Mouse (Mus musculus) C2C12 (cell line): ENCODE measurements around the gene Hspb9. TPM values are rescaled to one million over a fixed set of nuclear protein-coding genes. Genes with fewer than 3 reads are reported as not detected.

Experiments
- H3K27me3 ChIP-seq: one replicate; pipeline ENCODE4 v1.6.1; 2011; ENCODE audit not compliant: control insufficient read depth, insufficient read depth, insufficient read length
- H3K36me3 ChIP-seq: one replicate; pipeline ENCODE4 v1.6.1; 2011; ENCODE audit not compliant: control insufficient read depth, insufficient read depth
- H3K4me3 ChIP-seq: one replicate; pipeline ENCODE4 v1.5.1; 2011; ENCODE audit warnings: mild to moderate bottlenecking, control low read depth; ENCODE audit not compliant: poor library complexity, insufficient read depth, severe bottlenecking
- H3K79me2 ChIP-seq: one replicate; pipeline ENCODE4 v1.6.1; 2011; ENCODE audit not compliant: control insufficient read depth, insufficient read depth
- H3K79me3 ChIP-seq: one replicate; pipeline ENCODE4 v1.6.1; 2011; ENCODE audit warnings: low read depth, control low read depth
- H3ac ChIP-seq: one replicate; pipeline ENCODE3; 2011; ENCODE audit warnings: low read depth; ENCODE audit not compliant: control insufficient read depth, insufficient read length
- CEBPB ChIP-seq: IDR thresholded peaks from one replicate; pipeline ENCODE4 v1.6.1; 2011; ENCODE audit warnings: low read depth, mild to moderate bottlenecking, control low read depth, moderate library complexity
- CTCF ChIP-seq: IDR thresholded peaks from one replicate; pipeline ENCODE4 v1.5.1; 2011; ENCODE audit not compliant: control insufficient read depth, insufficient read depth, insufficient read length
- FOSL1 ChIP-seq: IDR thresholded peaks from one replicate; pipeline ENCODE4 v1.8.0; 2011; ENCODE audit warnings: mild to moderate bottlenecking, low read length; ENCODE audit not compliant: poor library complexity, insufficient read depth, severe bottlenecking
- MAX ChIP-seq: IDR thresholded peaks from one replicate; pipeline ENCODE4 v1.6.1; 2011; ENCODE audit warnings: mild to moderate bottlenecking, control low read depth
- MYOD1 ChIP-seq: IDR thresholded peaks from one replicate; pipeline ENCODE4 v1.6.1; 2011; ENCODE audit warnings: low read depth; ENCODE audit not compliant: control insufficient read depth, insufficient read length
- MYOG ChIP-seq: IDR thresholded peaks from one replicate; pipeline ENCODE4 v1.6.1; 2011; ENCODE audit not compliant: control insufficient read depth, insufficient read length; ENCODE audit errors: extremely low read depth
- USF1 ChIP-seq: IDR thresholded peaks from one replicate; pipeline ENCODE4 v1.6.1; 2011; ENCODE audit warnings: low read depth, mild to moderate bottlenecking, control low read depth, moderate library complexity
- polyA plus RNA-seq: library from polyadenylated mRNA; unstranded; fragments of >200 nt; fragmentation: generic; extraction: Trizol; gene quantifications from one replicate; pipeline ENCODE4 v1.2.1, GENCODE M21; 2012; ENCODE audit warnings: missing spikeins

The Hspb9 gene
- polyA plus RNA-seq, 1 experiment: 0.68 TPM

GRCm38 (mm10) chr11:100721776-100722492 is 8.3 kb downstream of the Hspb9 start:
- H3K79me2 ChIP-seq: peaks cover 80% of the 10 kb centered on the region
- H3ac ChIP-seq: no peak overlapping the region
- peaks cover 38% of the 10 kb centered on the region for H3K36me3 ChIP-seq
- H3K4me3 ChIP-seq: no peak overlapping the region
- no peaks in the 10 kb centered on the region for H3K27me3 ChIP-seq
- H3K79me3 ChIP-seq: peaks cover 43% of the 10 kb centered on the region
- TF ChIP-seq MAX (no peak), CEBPB (no peak), USF1 (no peak), MYOG (no peak), FOSL1 (no peak), MYOD1 (no peak), CTCF (no peak)

GRCm38 (mm10) chr11:100722493-100723028 is 8.9 kb downstream of the Hspb9 start:
- H3K4me3 ChIP-seq: no peak overlapping the region
- no peak for TF ChIP-seq USF1

GRCm38 (mm10) chr11:100724919-100725512 is 11.4 kb downstream of the Hspb9 start:
- Histone ChIP-seq H3ac (no peak overlapping the region), H3K4me3 (no peak overlapping the region), H3K79me3 (peaks cover 58% of the 10 kb centered on the region), H3K27me3 (no peaks in the 10 kb centered on the region), H3K36me3 (peaks cover 32% of the 10 kb centered on the region), H3K79me2 (peaks cover 100% of the 10 kb centered on the region)
- TF ChIP-seq MYOG (no peak), MYOD1 (no peak), USF1 (no peak), MAX (no peak), CEBPB (no peak), CTCF (no peak)

More at GRCm38 (mm10) chr11:100722493-100723028, 8.9 kb downstream of the Hspb9 start:
- Histone ChIP-seq H3ac (no peak overlapping the region), H3K27me3 (no peaks in the 10 kb centered on the region), H3K79me2 (peaks cover 86% of the 10 kb centered on the region), H3K79me3 (peaks cover 48% of the 10 kb centered on the region), H3K36me3 (peaks cover 37% of the 10 kb centered on the region)

DNA sequence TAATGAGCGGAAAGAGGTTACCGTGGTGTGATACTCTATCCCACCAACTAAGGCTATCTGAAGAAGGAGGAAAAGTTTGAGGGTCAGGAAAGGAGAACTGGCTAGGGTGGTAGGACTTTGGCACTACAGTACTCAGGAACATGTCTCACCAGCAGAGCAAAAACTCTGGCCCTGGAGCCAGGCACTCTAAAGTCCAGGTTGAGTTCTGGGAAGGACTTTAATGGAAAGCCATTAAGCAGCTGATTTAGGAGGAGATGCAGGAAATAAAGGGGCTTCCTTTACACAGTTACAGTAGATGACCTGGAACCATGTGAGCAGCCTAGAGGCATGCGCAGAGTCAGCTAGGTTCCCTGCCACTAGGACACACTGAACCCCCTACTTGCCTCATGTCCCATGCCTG is 13.6 kb downstream of the Hspb9 start:
- no peaks in the 10 kb centered on the region for H3K27me3 ChIP-seq

GRCm38 (mm10) chr11:100728601-100729000 is 15.0 kb downstream of the Hspb9 start:
- Histone ChIP-seq H3ac (no peak overlapping the region), H3K27me3 (no peaks in the 10 kb centered on the region), H3K79me2 (peaks cover 100% of the 10 kb centered on the region), H3K4me3 (no peak overlapping the region), H3K36me3 (peaks cover 41% of the 10 kb centered on the region), H3K79me3 (peaks cover 66% of the 10 kb centered on the region)
- TF ChIP-seq CEBPB (no peak), FOSL1 (no peak), CTCF (no peak), MYOD1 (no peak), USF1 (no peak), MYOG (no peak), MAX (no peak)

More for the DNA sequence above, 13.6 kb downstream of the Hspb9 start:
- Histone ChIP-seq H3K79me3 (peaks cover 65% of the 10 kb centered on the region), H3K79me2 (peaks cover 100% of the 10 kb centered on the region), H3K36me3 (peaks cover 32% of the 10 kb centered on the region), H3K4me3 (no peak overlapping the region), H3ac (no peak overlapping the region)
- no peak for TF ChIP-seq MYOG
- no peak for TF ChIP-seq USF1
- TF ChIP-seq MYOD1: no peak
- no peak for TF ChIP-seq MAX
- no peak for TF ChIP-seq CTCF
- TF ChIP-seq CEBPB: no peak
- no peak for TF ChIP-seq FOSL1

GRCm38 (mm10) chr11:100729976-100730375 is 16.3 kb downstream of the Hspb9 start:
- TF ChIP-seq MAX: no peak
- TF ChIP-seq CTCF: no peak
- H3K79me2 ChIP-seq: peaks cover 100% of the 10 kb centered on the region

More at GRCm38 (mm10) chr11:100729976-100730375, 16.3 kb downstream of the Hspb9 start:
- H3ac ChIP-seq: no peak overlapping the region
- H3K79me3 ChIP-seq: peaks cover 70% of the 10 kb centered on the region
- H3K36me3 ChIP-seq: peaks cover 42% of the 10 kb centered on the region
- no peaks in the 10 kb centered on the region for H3K27me3 ChIP-seq
- no peak overlapping the region for H3K4me3 ChIP-seq
